Mouse (Mus musculus) lung, postnatal 25 days (tissue): ENCODE results near the gene Pde4a.
"Not testable (repeated sequence)": the region's sequence is repeated elsewhere in the genome, so short reads cannot be mapped to it uniquely, and the experiment has no call there.

Experiments used
- DNase-seq: peaks from one replicate; pipeline ENCODE4 v3.0.0; 2022; ENCODE audit warnings: low spot score

The Pde4a gene

GRCm38 (mm10) chr9:21245113-21245487 is 79.6 kb downstream of the Pde4a start:
- DNase-seq = no peak

- no peak for DNase-seq
Measured at GRCm38 (mm10) chr9:21246342-21246741, 80.8 kb downstream of the Pde4a start.

DNA sequence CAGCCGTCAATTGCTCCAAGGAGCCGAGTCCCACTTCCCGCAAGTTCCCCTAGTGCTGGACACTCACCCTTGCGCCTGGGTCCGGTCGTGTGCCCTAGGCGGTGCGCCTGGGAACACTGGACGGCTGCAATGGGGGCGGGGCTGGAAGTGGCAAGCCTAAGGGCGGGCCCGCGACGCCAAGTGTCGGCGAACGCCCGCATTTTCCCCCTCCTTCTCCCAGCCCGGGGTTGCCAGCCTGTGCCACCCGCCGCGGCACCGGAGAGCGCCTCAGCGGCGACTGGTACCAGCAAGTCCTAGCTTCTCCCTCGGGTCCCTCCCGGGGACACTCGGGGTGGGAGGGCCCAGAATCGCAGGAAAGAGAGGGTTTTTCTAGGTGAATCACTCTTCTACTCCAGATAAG is 82.8 kb downstream of the Pde4a start, which contains the start of gene S1pr5:
TSS of gene S1pr5 (minus strand) at position 118 of the 400 bp plus-strand sequence.
- DNase-seq = peak; percentile 72

DNA sequence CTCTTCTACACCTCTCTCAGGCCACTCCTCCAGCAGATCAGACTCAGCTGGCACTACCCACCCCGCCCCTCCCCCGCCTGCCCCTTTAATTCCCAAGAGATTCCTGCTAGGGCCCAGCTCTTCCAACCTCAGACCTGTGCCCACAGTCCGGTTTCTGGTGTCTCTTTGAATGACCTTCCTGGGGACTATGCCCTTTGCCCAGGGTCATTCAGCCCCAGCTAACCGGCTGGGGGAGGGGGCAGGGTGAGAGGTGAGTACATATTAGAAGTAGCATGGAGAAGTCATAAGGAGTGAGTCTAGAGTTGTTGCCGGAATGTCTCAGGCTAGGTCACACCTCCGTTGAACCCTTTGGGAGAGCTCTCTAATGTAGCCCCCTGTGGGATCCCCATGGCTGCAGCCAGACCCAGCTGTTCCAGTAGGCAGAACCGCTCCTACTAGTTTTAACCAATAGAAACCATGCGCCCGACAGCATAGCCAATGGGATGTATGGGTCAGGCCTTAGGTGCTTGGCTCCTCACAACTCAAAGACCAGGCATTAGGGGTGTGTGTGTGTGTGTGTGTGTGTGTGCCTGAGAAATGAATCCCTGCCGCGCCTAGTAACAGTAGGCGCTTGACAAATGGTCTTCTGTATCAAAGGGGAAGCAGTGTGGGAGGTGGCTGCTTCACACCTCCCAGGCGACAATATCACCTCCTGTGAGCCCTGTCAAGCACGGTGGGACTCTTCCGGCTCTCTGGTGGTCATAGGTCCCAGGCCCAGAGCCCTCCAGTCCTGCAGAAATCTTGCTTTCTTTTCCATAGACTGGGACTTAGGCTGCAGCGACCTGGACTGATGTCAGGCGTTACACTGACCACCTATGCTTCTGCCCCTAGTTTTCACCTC is 84.4 kb downstream of the Pde4a start:
- no peak for DNase-seq

GRCm38 (mm10) chr9:21250509-21250908 is 85.0 kb downstream of the Pde4a start:
- DNase-seq = no peak

GRCm38 (mm10) chr9:21251116-21251735 is 85.7 kb downstream of the Pde4a start:
- DNase-seq = no peak

DNA sequence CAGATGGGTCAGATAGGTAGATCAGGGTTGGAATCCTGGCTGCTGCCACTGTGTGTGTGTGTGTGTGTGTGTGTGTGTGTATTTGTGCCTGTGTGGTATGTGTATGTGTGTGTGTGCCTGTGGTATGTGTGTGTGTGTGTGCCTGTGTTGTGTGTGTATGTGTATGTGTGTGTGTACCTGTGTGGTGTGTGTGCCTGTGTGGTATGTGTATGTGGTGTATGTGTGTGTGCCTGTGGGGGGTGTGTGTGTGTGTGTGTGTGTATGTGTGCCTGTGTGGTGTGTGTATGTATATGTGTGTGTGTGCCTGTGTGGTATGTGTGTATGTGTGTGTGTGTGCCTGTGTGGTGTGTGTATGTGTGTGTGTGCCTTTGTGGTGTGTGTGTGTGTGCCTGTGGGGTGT is 89.2 kb downstream of the Pde4a start:
- DNase-seq = no peak

DNA sequence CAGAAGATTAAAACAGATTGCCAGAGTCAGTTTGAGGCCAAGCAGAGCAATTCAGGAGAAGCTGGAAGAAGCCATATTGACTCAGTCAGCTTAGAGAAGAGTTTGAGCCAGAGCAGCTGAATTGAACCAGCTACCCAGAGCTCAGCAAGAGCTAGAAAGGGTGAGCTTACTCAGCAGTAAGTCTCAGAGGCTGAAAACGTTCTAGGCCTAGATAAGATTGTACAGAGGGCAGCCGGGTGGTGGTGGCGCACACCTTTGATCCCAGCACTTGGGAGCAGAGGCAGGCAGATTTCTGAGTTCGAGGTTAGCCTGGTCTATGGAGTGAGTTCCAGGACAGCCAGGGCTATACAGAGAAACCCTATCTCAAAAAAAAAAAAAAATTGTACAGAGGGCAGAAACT is 90.8 kb downstream of the Pde4a start:
- not testable (repeated sequence) for DNase-seq

- DNase-seq = no peak
Measured at GRCm38 (mm10) chr9:21260491-21261040, 95.1 kb downstream of the Pde4a start.

GRCm38 (mm10) chr9:21261831-21262230 is 96.3 kb downstream of the Pde4a start:
- DNase-seq = no peak
